Mouse (Mus musculus) E14TG2a.4 (cell line): ENCODE measurements at regions not wholly inside any gene's neighbourhood (a gene's known extent, or its start where the extent isn't known, plus 50 kb on each side); places are given as distances from the start of the nearest gene placed in this dataset.

Experiments used
- CTCF ChIP-seq: conservative IDR thresholded peaks from 2 replicates; pipeline ENCODE4 v1.5.1; 2014; ENCODE audit warnings: low read length
- POU5F1 ChIP-seq: IDR thresholded peaks from 2 replicates; pipeline ENCODE4 v1.6.1; 2014; ENCODE audit warnings: low read length, borderline replicate concordance

DNA sequence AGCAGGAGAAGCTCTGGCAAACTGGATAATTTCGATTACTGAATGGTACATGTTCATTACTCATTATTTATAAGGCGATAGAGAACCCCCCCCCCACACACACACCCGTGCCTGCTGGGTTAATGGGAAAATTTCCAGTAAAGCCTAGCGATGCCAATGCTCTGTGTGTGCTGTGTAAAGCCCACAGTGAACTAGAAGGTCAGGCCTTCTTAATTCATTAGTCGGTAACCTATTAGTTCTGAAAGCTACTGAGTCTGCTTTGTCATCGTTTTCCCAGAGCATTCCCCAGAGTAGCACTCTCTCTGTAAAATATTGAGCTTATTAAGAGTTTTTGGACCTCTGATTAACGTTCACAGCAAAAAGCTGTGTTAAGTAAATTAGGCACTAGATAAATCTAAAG lies 65.7 kb upstream of the Zfp366 start:
- TF ChIP-seq CTCF: no peak
- no peak for TF ChIP-seq POU5F1
